Mouse (Mus musculus): ENCODE data around the gene Defb20. TPM values are rescaled to one million over a fixed set of nuclear protein-coding genes. Genes with fewer than 3 reads are reported as not detected.

The Defb20 gene
- not detected in 2 replicates for polyA plus RNA-seq (2012; rRNA removed)

GRCm38 (mm10) chr2:152476763-152477162 lies at the start of gene Defb20:
TSS of gene Defb20 (plus strand) at chr2:152477063.

GRCm38 (mm10) chr2:152464570-152465150 lies 12.2 kb upstream of the Defb20 start, which contains the start of gene Defb23:
TSS of gene Defb23 (minus strand) at chr2:152464620.

DNA sequence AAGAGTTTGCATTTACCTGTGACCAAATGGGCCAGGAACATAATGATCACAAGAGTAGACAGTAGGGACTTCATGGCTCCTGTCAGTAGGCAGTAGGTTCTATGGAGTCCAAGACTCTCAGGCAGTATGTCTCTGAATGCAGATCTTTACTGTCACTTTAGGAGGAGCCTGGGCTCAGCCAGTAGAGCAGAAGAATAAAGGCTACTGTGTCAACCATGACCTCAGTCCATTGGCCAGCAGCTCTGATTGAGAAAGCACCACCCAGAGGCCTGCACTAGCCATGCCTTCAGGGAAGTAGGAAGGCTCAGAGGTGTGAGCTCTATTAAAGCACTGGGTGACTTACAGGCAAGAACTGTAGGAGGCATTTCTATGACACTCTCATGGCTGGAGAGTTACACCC lies 13.2 kb downstream of the Defb20 start, which contains the start of gene Defb22:
Defb22 (minus strand) TSS at position 101 of the 400 bp plus-strand sequence.

GRCm38 (mm10) chr2:152511592-152511991 lies 34.7 kb downstream of the Defb20 start, which contains the start of gene Defb26:
TSS of gene Defb26 (minus strand) at chr2:152511692.

GRCm38 (mm10) chr2:152517981-152518380 lies 41.1 kb downstream of the Defb20 start, which contains the start of gene Defb28:
TSS of gene Defb28 (plus strand) at chr2:152518255.

Other genes starting within 250 kb of the Defb20 start
- gene Tbc1d20, start 183.2 kb upstream of the Defb20 start, polyA plus RNA-seq (2012; rRNA removed) = 27.5 and 39.2 TPM in 2 replicates
- gene Rbck1, start 144.4 kb upstream of the Defb20 start, polyA plus RNA-seq (2012; rRNA removed) = 145 and 183 TPM in 2 replicates
- gene Trib3, start 133.0 kb upstream of the Defb20 start, polyA plus RNA-seq (2012; rRNA removed) = 1.2 and 1.3 TPM in 2 replicates
- gene Nrsn2, start 100.4 kb upstream of the Defb20 start, polyA plus RNA-seq (2012; rRNA removed) = 4.1 and 6.5 TPM in 2 replicates
- 51.5 and 69.9 TPM in 2 replicates for gene Sox12, start 79.0 kb upstream of the Defb20 start, polyA plus RNA-seq (2012; rRNA removed)
- 42.1 and 60.6 TPM in 2 replicates for gene Zcchc3, start 62.0 kb upstream of the Defb20 start, polyA plus RNA-seq (2012; rRNA removed)
- gene 6820408C15Rik, start 61.5 kb upstream of the Defb20 start, polyA plus RNA-seq (2012; rRNA removed) = 1.0 and 1.4 TPM in 2 replicates
- not detected in 2 replicates for gene Defb23, start 12.4 kb upstream of the Defb20 start, polyA plus RNA-seq (2012; rRNA removed)
- gene Defb22, start 13.1 kb downstream of the Defb20 start, polyA plus RNA-seq (2012; rRNA removed) = not detected in 2 replicates
- gene Defb26, start 34.6 kb downstream of the Defb20 start, polyA plus RNA-seq (2012; rRNA removed) = not detected in 2 replicates
- not detected in 2 replicates for gene Defb28, start 41.2 kb downstream of the Defb20 start, polyA plus RNA-seq (2012; rRNA removed)
- not detected in 2 replicates for gene Defb29, start 63.0 kb downstream of the Defb20 start, polyA plus RNA-seq (2012; rRNA removed)
- gene Gm17416, start 92.3 kb downstream of the Defb20 start, polyA plus RNA-seq (2012; rRNA removed) = not detected in 2 replicates
- gene Defb21, start 95.7 kb downstream of the Defb20 start, polyA plus RNA-seq (2012; rRNA removed) = not detected in 2 replicates
- not detected in 2 replicates for gene Defb19, start 103.2 kb downstream of the Defb20 start, polyA plus RNA-seq (2012; rRNA removed)
- not detected in 2 replicates for gene Defb45, start 122.3 kb downstream of the Defb20 start, polyA plus RNA-seq (2012; rRNA removed)
- not detected in 2 replicates for gene Defb36, start 127.3 kb downstream of the Defb20 start, polyA plus RNA-seq (2012; rRNA removed)
- gene Defb25, start 146.0 kb downstream of the Defb20 start, polyA plus RNA-seq (2012; rRNA removed) = 0.56 TPM in 1 of 2 replicates, not detected in the other
- gene Rem1, start 149.9 kb downstream of the Defb20 start, polyA plus RNA-seq (2012; rRNA removed) = 0.23 and 1.1 TPM in 2 replicates
- 99.6 and 122 TPM in 2 replicates for gene H13, start 192.4 kb downstream of the Defb20 start, polyA plus RNA-seq (2012; rRNA removed)
- gene Mcts2, start 210.0 kb downstream of the Defb20 start, polyA plus RNA-seq (2012; rRNA removed) = 20.2 and 36.9 TPM in 2 replicates